Mouse (Mus musculus) CH12.LX (cell line): ENCODE measurements around the gene Hax1. TPM values are rescaled to one million over a fixed set of nuclear protein-coding genes. Genes with fewer than 3 reads are reported as not detected.

Experiments used
- DNase-seq: peaks from one replicate; pipeline ENCODE4 v3.0.0-alpha.2; 2013; ENCODE audit errors: extremely low read depth
- H3K27ac ChIP-seq: 2 replicates; pipeline ENCODE4 v1.5.1; 2012; ENCODE audit warnings: low read depth, mild to moderate bottlenecking, control low read depth, moderate library complexity; ENCODE audit not compliant: insufficient read depth
- H3K27me3 ChIP-seq: replicated peaks from 2 replicates; pipeline ENCODE3; 2012; ENCODE audit warnings: inconsistent platforms
- H3K36me3 ChIP-seq, 2 experiments: replicated peaks in 1 of 2; 2 replicates each; pipeline versions ENCODE3 to v1.6.1; 2012; ENCODE audit warnings: inconsistent platforms in 1 of 2, low read length in 1 of 2, mild to moderate bottlenecking in 1 of 2, mixed read lengths in 1 of 2, moderate library complexity in 1 of 2; ENCODE audit not compliant: control insufficient read depth in 1 of 2, insufficient read depth in 1 of 2
- H3K4me1 ChIP-seq, 2 experiments: 2 replicates each; pipeline ENCODE4 v1.6.1; 2012; ENCODE audit warnings: inconsistent platforms in 1 of 2, moderate library complexity in 1 of 2; ENCODE audit not compliant: insufficient read depth in 2 of 2, control insufficient read depth in 1 of 2
- H3K4me2 ChIP-seq: 2 replicates; pipeline ENCODE4 v1.6.1; 2012; ENCODE audit warnings: low read depth, mild to moderate bottlenecking, control low read depth; ENCODE audit not compliant: poor library complexity, insufficient read depth, severe bottlenecking
- H3K4me3 ChIP-seq, 3 experiments: fragments of 150-350 bp in 1 of 3; sonication (generic) in 1 of 3; replicated peaks in 1 of 3; 2 replicates each; pipeline versions ENCODE3 to v1.5.1; 2011 to 2012; ENCODE audit warnings: low read depth in 2 of 3, low read length in 2 of 3, mild to moderate bottlenecking in 2 of 3, moderate library complexity in 2 of 3, control low read depth in 1 of 3, improper control_type of control experiment in 1 of 3, inconsistent platforms in 1 of 3, mixed read lengths in 1 of 3; ENCODE audit not compliant: poor library complexity in 1 of 3
- H3K79me2 ChIP-seq: replicated peaks from 2 replicates; pipeline ENCODE4 v1.6.1; 2012; ENCODE audit warnings: mild to moderate bottlenecking, moderate library complexity; ENCODE audit not compliant: control insufficient read depth, poor library complexity, insufficient read depth, severe bottlenecking; ENCODE audit errors: extremely low read depth
- H3K9ac ChIP-seq: 2 replicates; pipeline ENCODE4 v1.6.1; 2012; ENCODE audit warnings: low read depth, mild to moderate bottlenecking, control low read depth, moderate library complexity; ENCODE audit not compliant: insufficient read depth
- H3K9me3 ChIP-seq: replicated peaks from 2 replicates; pipeline ENCODE3; 2012; ENCODE audit warnings: low read length, inconsistent platforms, mixed read lengths
- CHD1 ChIP-seq: IDR thresholded peaks from 2 replicates; pipeline ENCODE4 v1.6.1; 2012; ENCODE audit warnings: low read depth, low read length, improper control_type of control experiment, inconsistent platforms
- CHD2 ChIP-seq: IDR thresholded peaks from 2 replicates; pipeline ENCODE4 v1.6.1; 2011; ENCODE audit warnings: low read length, improper control_type of control experiment
- CTCF ChIP-seq, 2 experiments: IDR thresholded peaks in 1 of 2; conservative IDR thresholded peaks in 1 of 2; 2 replicates each; pipeline ENCODE4 v1.5.1; 2011 to 2012; ENCODE audit warnings: low read depth in 2 of 2, low read length in 2 of 2, improper control_type of control experiment in 1 of 2, inconsistent platforms in 1 of 2, mild to moderate bottlenecking in 1 of 2, moderate library complexity in 1 of 2
- E2F4 ChIP-seq: IDR thresholded peaks from 2 replicates; pipeline ENCODE4 v1.6.1; 2011; ENCODE audit warnings: low read depth, low read length, improper control_type of control experiment; ENCODE audit not compliant: insufficient replicate concordance
- GABPA ChIP-seq: IDR thresholded peaks from 2 replicates; pipeline ENCODE4 v1.6.1; 2012; ENCODE audit warnings: low read depth, low read length, improper control_type of control experiment, inconsistent platforms; ENCODE audit not compliant: insufficient replicate concordance
- HCFC1 ChIP-seq: IDR thresholded peaks from 2 replicates; pipeline ENCODE4 v1.6.1; 2012; ENCODE audit warnings: low read depth, mild to moderate bottlenecking, inconsistent platforms, low read length, improper control_type of control experiment
- IRF4 ChIP-seq: IDR thresholded peaks from 2 replicates; pipeline ENCODE4 v1.6.1; 2014; ENCODE audit warnings: low read depth, mild to moderate bottlenecking, inconsistent platforms, low read length, improper control_type of control experiment
- JUN ChIP-seq: IDR thresholded peaks from 2 replicates; pipeline ENCODE4 v1.6.1; 2011; ENCODE audit warnings: low read depth, mild to moderate bottlenecking, low read length, improper control_type of control experiment, moderate library complexity; ENCODE audit not compliant: insufficient read depth
- JUND ChIP-seq: conservative IDR thresholded peaks from 2 replicates; pipeline ENCODE4 v1.6.1; 2011; ENCODE audit warnings: low read depth, low read length, improper control_type of control experiment
- MAFK ChIP-seq: IDR thresholded peaks from 2 replicates; pipeline ENCODE4 v1.6.1; 2011; ENCODE audit warnings: low read length, improper control_type of control experiment; ENCODE audit not compliant: insufficient replicate concordance
- MAZ ChIP-seq: IDR thresholded peaks from 2 replicates; pipeline ENCODE4 v1.6.1; 2012; ENCODE audit warnings: low read depth, mild to moderate bottlenecking, inconsistent platforms, low read length, improper control_type of control experiment, moderate library complexity
- MYC ChIP-seq: IDR thresholded peaks from 2 replicates; pipeline ENCODE4 v1.6.1; 2011; ENCODE audit warnings: low read depth, mild to moderate bottlenecking, improper control_type of control experiment, low read length
- NRF1 ChIP-seq: IDR thresholded peaks from 2 replicates; pipeline ENCODE4 v1.6.1; 2014; ENCODE audit warnings: low read depth, mild to moderate bottlenecking, inconsistent platforms, low read length, improper control_type of control experiment, moderate library complexity
- RAD21 ChIP-seq: IDR thresholded peaks from 2 replicates; pipeline ENCODE4 v1.6.1; 2011; ENCODE audit warnings: low read depth, mild to moderate bottlenecking, low read length, improper control_type of control experiment, moderate library complexity
- RCOR1 ChIP-seq: conservative IDR thresholded peaks from 2 replicates; pipeline ENCODE4 v1.6.1; 2012; ENCODE audit warnings: low read depth, mild to moderate bottlenecking, inconsistent platforms, low read length, improper control_type of control experiment
- SMC3 ChIP-seq: IDR thresholded peaks from 2 replicates; pipeline ENCODE4 v1.6.1; 2011; ENCODE audit warnings: low read depth, low read length, improper control_type of control experiment
- TBP ChIP-seq: conservative IDR thresholded peaks from 2 replicates; pipeline ENCODE4 v1.6.1; 2011; ENCODE audit warnings: low read depth, low read length, improper control_type of control experiment
- USF2 ChIP-seq: conservative IDR thresholded peaks from 2 replicates; pipeline ENCODE4 v1.6.1; 2011; ENCODE audit warnings: low read depth, low read length, improper control_type of control experiment
- dilution Hi-C: fragments of 300-500 bp; cut with MboI; formaldehyde crosslinking; loops from 2 replicates; pipeline ENCODE4 v1.14.3; 2020; ENCODE audit warnings: low sequenced_read_pairs; ENCODE audit not compliant: extremely low pct_unique_long_range_greater_than_20kb, extremely low pct_ligation_motif_present
- in situ Hi-C: fragments of 300-500 bp; cut with MboI; formaldehyde crosslinking; loops from 3 replicates; pipeline ENCODE4 v1.14.3; 2019; ENCODE audit warnings: low sequenced_read_pairs, low pct_ligation_motif_present, low pct_unique_long_range_greater_than_20kb, mixed read lengths
- polyA plus RNA-seq: library from polyadenylated mRNA; unstranded; fragments of >175 nt; gene quantifications from 2 replicates; pipeline ENCODE4 v1.2.1, GENCODE M21; 2012; ENCODE audit warnings: low read depth; ENCODE audit not compliant: insufficient read length
- total RNA-seq, 2 experiments: library from RNA; depleted of rRNA; stranded (reverse); fragments of 300-350 nt in 1 of 2; fragments of >200 nt in 1 of 2; gene quantifications; 2 replicates each; pipeline ENCODE4 v1.2.3; 2012 to 2014

The Hax1 gene
- total and polyA plus RNA-seq, 3 experiments, result 302 to 353 (median 304) TPM

- Histone ChIP-seq H3K9me3 (no peaks in the 10 kb centered on the region), H3K27me3 (no peaks in the 10 kb centered on the region), H3K36me3 (peaks cover 79 to 98% of the 10 kb centered on the region in 2 experiments), H3K4me2 (no peak overlapping the region), H3K27ac (no peak overlapping the region), H3K79me2 (no peaks in the 10 kb centered on the region), H3K4me3 (no peak overlapping the region), H3K4me1 (peaks cover 0 to 2% of the 10 kb centered on the region in 2 experiments; a peak in 1 of 4 replicates), H3K9ac (no peak overlapping the region)
- no peak for DNase-seq
- TF ChIP-seq CHD1 (no peak), MAZ (no peak), NRF1 (no peak), RCOR1 (no peak), IRF4 (no peak), JUND (no peak), CHD2 (no peak), SMC3 (no peak), USF2 (no peak), MYC (no peak), E2F4 (no peak), TBP (no peak), MAFK (no peak), JUN (no peak), HCFC1 (no peak)
- dilution Hi-C loops (no loop called here), in situ Hi-C loops (no loop called here)
These were observed 49.9 kb downstream of the Hax1 start for GRCm38 (mm10) chr3:89948655-89949054.

- Histone ChIP-seq H3K79me2 (no peaks in the 10 kb centered on the region), H3K36me3 (peaks cover 85 to 98% of the 10 kb centered on the region in 2 experiments), H3K4me2 (no peak overlapping the region), H3K27me3 (no peaks in the 10 kb centered on the region), H3K9me3 (no peaks in the 10 kb centered on the region), H3K4me1 (no peaks in the 10 kb centered on the region), H3K9ac (no peak overlapping the region), H3K27ac (no peak overlapping the region), H3K4me3 (no peak overlapping the region)
- in situ Hi-C loops, result no loop called here
- no peak for TF ChIP-seq GABPA
- peak; percentile 16 for TF ChIP-seq RAD21
- TF ChIP-seq SMC3, result peak; percentile 41
- peak in 1 of 2 experiments; percentile 37; a peak in 2 of 4 replicates for TF ChIP-seq CTCF (conservative IDR thresholded peaks at IDR 0.05 in 1 of 2, IDR thresholded peaks at IDR 0.05 in 1 of 2; ENCODE audit: low read depth in 2 of 2, low read length in 2 of 2)
- dilution Hi-C loops, result no loop called here
- no peak for DNase-seq
These were observed 50.6 kb downstream of the Hax1 start for GRCm38 (mm10) chr3:89948021-89948420.

Other genes starting within 250 kb of the Hax1 start
- 0.59 and 0.63 TPM in 2 replicates for gene Chrnb2, start 234.1 kb downstream of the Hax1 start, total RNA-seq (2012; rRNA removed)
- 0.19 and 0.39 TPM in 2 replicates for gene Chrnb2, start 234.1 kb downstream of the Hax1 start, total RNA-seq (2014; rRNA removed)
- gene Chrnb2, start 234.1 kb downstream of the Hax1 start, polyA plus RNA-seq, result 1.3 TPM in 2 replicates
- 35.4 and 44.5 TPM in 2 replicates for gene Ube2q1, start 225.2 kb downstream of the Hax1 start, total RNA-seq (2012; rRNA removed)
- 59.4 and 61.7 TPM in 2 replicates for gene Ube2q1, start 225.2 kb downstream of the Hax1 start, total RNA-seq (2014; rRNA removed)
- 88.8 and 99.1 TPM in 2 replicates for gene Ube2q1, start 225.2 kb downstream of the Hax1 start, polyA plus RNA-seq
- not detected in 2 replicates for gene She, start 167.4 kb downstream of the Hax1 start, total RNA-seq (2012; rRNA removed)
- not detected in 2 replicates for gene She, start 167.4 kb downstream of the Hax1 start, total RNA-seq (2014; rRNA removed)
- gene She, start 167.4 kb downstream of the Hax1 start, polyA plus RNA-seq, result not detected in 2 replicates
- 1.4 and 2.2 TPM in 2 replicates for gene Il6ra, start 85.6 kb downstream of the Hax1 start, total RNA-seq (2012; rRNA removed)
- 1.4 and 1.6 TPM in 2 replicates for gene Il6ra, start 85.6 kb downstream of the Hax1 start, total RNA-seq (2014; rRNA removed)
- 4.4 and 4.8 TPM in 2 replicates for gene Il6ra, start 85.6 kb downstream of the Hax1 start, polyA plus RNA-seq
- gene Atp8b2, start 35.3 kb downstream of the Hax1 start, total RNA-seq (2012; rRNA removed), result 35.8 and 51.8 TPM in 2 replicates
- gene Atp8b2, start 35.3 kb downstream of the Hax1 start, total RNA-seq (2014; rRNA removed), result 33.2 and 34.2 TPM in 2 replicates
- 31.3 and 44.4 TPM in 2 replicates for gene Atp8b2, start 35.3 kb downstream of the Hax1 start, polyA plus RNA-seq
- 89.5 and 92.2 TPM in 2 replicates for gene 4933434E20Rik, start 52.9 kb upstream of the Hax1 start, total RNA-seq (2012; rRNA removed)
- gene 4933434E20Rik, start 52.9 kb upstream of the Hax1 start, total RNA-seq (2014; rRNA removed), result 126 and 133 TPM in 2 replicates
- gene 4933434E20Rik, start 52.9 kb upstream of the Hax1 start, polyA plus RNA-seq, result 101 and 102 TPM in 2 replicates
- 72.6 and 83.7 TPM in 2 replicates for gene Ubap2l, start 53.8 kb upstream of the Hax1 start, total RNA-seq (2012; rRNA removed)
- gene Ubap2l, start 53.8 kb upstream of the Hax1 start, total RNA-seq (2014; rRNA removed), result 48.5 and 49.0 TPM in 2 replicates
- 189 and 201 TPM in 2 replicates for gene Ubap2l, start 53.8 kb upstream of the Hax1 start, polyA plus RNA-seq
- 309 and 364 TPM in 2 replicates for gene Tpm3, start 73.9 kb upstream of the Hax1 start, total RNA-seq (2012; rRNA removed)
- gene Tpm3, start 73.9 kb upstream of the Hax1 start, total RNA-seq (2014; rRNA removed), result 448 and 501 TPM in 2 replicates
- 810 and 952 TPM in 2 replicates for gene Tpm3, start 73.9 kb upstream of the Hax1 start, polyA plus RNA-seq
- 0.42 and 0.67 TPM in 2 replicates for gene Nup210l, start 105.4 kb upstream of the Hax1 start, total RNA-seq (2012; rRNA removed)
- gene Nup210l, start 105.4 kb upstream of the Hax1 start, total RNA-seq (2014; rRNA removed), result 0.43 and 0.63 TPM in 2 replicates
- 0.47 and 0.61 TPM in 2 replicates for gene Nup210l, start 105.4 kb upstream of the Hax1 start, polyA plus RNA-seq
- gene Rps27, start 214.9 kb upstream of the Hax1 start, total RNA-seq (2012; rRNA removed), result 3,858 and 4,378 TPM in 2 replicates
- 2,142 and 2,224 TPM in 2 replicates for gene Rps27, start 214.9 kb upstream of the Hax1 start, total RNA-seq (2014; rRNA removed)
- 1,222 and 1,264 TPM in 2 replicates for gene Rps27, start 214.9 kb upstream of the Hax1 start, polyA plus RNA-seq
- 2.3 and 3.3 TPM in 2 replicates for gene Rab13, start 214.9 kb upstream of the Hax1 start, total RNA-seq (2012; rRNA removed)
- 0.34 TPM in 1 of 2 replicates, not detected in the other for gene Rab13, start 214.9 kb upstream of the Hax1 start, total RNA-seq (2014; rRNA removed)
- gene Rab13, start 214.9 kb upstream of the Hax1 start, polyA plus RNA-seq, result 0.23 and 0.63 TPM in 2 replicates
- gene Jtb, start 232.8 kb upstream of the Hax1 start, total RNA-seq (2012; rRNA removed), result 50.8 and 62.9 TPM in 2 replicates
- 54.2 and 70.3 TPM in 2 replicates for gene Jtb, start 232.8 kb upstream of the Hax1 start, total RNA-seq (2014; rRNA removed)
- gene Jtb, start 232.8 kb upstream of the Hax1 start, polyA plus RNA-seq, result 67.4 and 73.6 TPM in 2 replicates
- gene Creb3l4, start 244.7 kb upstream of the Hax1 start, total RNA-seq (2012; rRNA removed), result 0.25 and 0.89 TPM in 2 replicates
- 0.21 and 0.72 TPM in 2 replicates for gene Creb3l4, start 244.7 kb upstream of the Hax1 start, total RNA-seq (2014; rRNA removed)
- 0.59 and 0.70 TPM in 2 replicates for gene Creb3l4, start 244.7 kb upstream of the Hax1 start, polyA plus RNA-seq
- gene Slc39a1, start 249.4 kb upstream of the Hax1 start, total RNA-seq (2012; rRNA removed), result 42.2 and 44.4 TPM in 2 replicates
- gene Slc39a1, start 249.4 kb upstream of the Hax1 start, total RNA-seq (2014; rRNA removed), result 22.9 and 23.8 TPM in 2 replicates
- gene Slc39a1, start 249.4 kb upstream of the Hax1 start, polyA plus RNA-seq, result 40.4 and 40.7 TPM in 2 replicates